Mouse (Mus musculus) spleen, adult 2 months (tissue): ENCODE data around the gene Tns2.

ENCODE experiments used
- CTCF ChIP-seq: fragments of 200-500 bp; IDR thresholded peaks from 2 replicates; pipeline ENCODE4 v1.5.1; 2011; ENCODE audit warnings: mild to moderate bottlenecking, inconsistent platforms; ENCODE audit not compliant: insufficient read depth, insufficient read length, insufficient replicate concordance; ENCODE audit errors: extremely low read depth
- POLR2A ChIP-seq: fragments of 200-500 bp; IDR thresholded peaks from 2 replicates; pipeline ENCODE4 v1.6.1; 2011; ENCODE audit warnings: low read depth, low read length, inconsistent platforms

GRCm38 (mm10) chr15:102112827-102113226 lies 12.6 kb downstream of the Tns2 start:
- TF ChIP-seq CTCF (no peak), POLR2A (no peak)
